Mouse (Mus musculus): ENCODE results near the gene Comtd1. TPM values are rescaled to one million over a fixed set of nuclear protein-coding genes. Genes with fewer than 3 reads are reported as not detected.

Gene Comtd1
- polyA plus RNA-seq, 1 experiment = 6.4 TPM

DNA sequence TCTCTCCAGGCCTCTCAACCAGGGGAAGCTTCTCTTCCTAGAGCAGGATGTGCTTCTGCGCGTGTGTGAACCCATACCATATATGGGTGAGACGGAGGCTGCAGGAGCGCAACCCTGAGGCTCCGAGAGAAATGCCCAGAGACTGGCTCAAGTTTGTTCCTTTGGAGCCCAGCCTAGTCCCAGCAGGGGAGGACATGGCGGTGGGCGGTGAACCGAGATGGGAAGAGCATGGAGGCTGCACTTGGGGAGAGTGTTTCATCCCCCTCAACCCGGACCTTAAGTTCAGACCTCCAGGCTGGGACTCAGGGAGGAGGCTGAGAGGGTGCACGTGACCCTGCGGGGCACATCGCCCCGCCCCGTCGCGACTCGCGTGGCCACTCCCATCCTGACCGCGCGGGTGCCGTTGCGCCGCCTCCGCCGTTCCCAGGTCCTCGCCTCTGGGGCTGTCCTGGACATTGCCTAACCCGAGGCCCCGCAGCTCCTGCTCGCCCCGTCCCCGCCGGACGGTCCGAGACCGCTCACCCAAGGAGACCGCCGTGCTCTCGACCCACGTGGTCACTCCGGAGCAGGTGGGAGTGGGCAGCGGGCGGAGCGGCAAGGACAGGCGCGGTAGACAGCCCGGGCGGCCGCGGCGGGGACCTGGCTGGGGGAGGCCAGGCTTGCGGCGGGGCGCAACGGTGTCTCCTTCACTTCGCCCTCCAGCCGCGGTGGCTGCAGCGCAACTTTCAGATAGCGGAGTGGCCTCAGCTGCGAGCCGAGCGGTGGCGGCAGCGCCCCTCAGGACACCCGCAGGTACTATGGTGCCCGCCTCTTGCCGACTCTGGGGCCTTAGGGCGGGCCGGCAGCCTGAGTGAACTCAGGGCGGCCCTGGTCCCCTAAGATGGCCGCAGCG lies 17.7 kb downstream of the Comtd1 start:
- TF ChIP-seq POLR2A (IDR thresholded peaks at IDR 0.05; ENCODE audit: control insufficient read depth, low read depth, low read length) = peak; percentile 68
- TF ChIP-seq CTCF (IDR thresholded peaks at IDR 0.05; ENCODE audit: control insufficient read depth, insufficient read depth, insufficient replicate concordance, low read depth, low read length) = no peak
- Histone ChIP-seq H3K36me3 (ENCODE audit: control insufficient read depth, insufficient read depth, low read length) (peaks cover 3% of the 10 kb centered on the region; the same call in 1 of the 2 replicates), H3K4me1 (ENCODE audit: control insufficient read depth, insufficient read depth, low read length) (peaks cover 2% of the 10 kb centered on the region), H3K27me3 (ENCODE audit: control insufficient read depth, insufficient read depth, low read length) (no peaks in the 10 kb centered on the region), H3K27ac (ENCODE audit: control insufficient read depth, insufficient read depth, low read depth, low read length) (peak overlapping the region; percentile 98), H3K4me3 (ENCODE audit: control insufficient read depth, low read depth, low read length) (peak overlapping the region; percentile 97)

DNA sequence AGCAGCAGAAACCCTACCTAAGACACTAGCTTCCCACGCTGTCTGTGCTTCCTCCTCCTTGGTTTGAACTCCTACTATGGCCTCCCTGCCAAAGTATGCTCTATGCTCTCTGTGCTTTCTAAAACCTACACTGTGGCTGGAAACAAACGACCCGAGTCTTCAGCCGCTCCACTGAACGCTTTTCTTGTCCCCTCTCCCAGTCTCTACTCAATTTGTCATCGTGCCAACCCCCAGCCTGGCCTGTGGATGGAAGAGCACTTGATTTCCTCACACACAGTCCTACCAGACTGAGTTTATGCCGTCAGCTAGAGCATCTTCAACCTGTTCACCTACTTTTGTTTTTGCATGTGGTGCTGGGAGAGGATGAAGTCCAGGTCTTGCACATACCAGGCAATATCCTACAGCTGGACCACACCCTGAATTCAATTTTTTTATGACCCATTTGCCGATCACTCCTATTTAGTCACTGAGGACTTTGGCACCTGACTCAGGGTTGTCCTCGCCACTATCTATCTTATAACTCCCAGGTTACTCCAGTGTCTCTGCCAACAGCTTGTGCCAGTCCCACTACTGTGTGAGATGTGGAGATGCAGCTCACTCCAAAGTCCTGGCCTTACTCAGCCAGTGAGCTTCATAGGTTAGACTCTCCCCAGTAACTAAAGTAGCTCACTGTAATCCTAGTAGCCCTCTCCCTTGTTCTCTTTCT lies 22.8 kb downstream of the Comtd1 start:
- TF ChIP-seq POLR2A (IDR thresholded peaks at IDR 0.05; ENCODE audit: control insufficient read depth, low read depth, low read length) = no peak
- TF ChIP-seq CTCF (IDR thresholded peaks at IDR 0.05; ENCODE audit: control insufficient read depth, insufficient read depth, insufficient replicate concordance, low read depth, low read length) = no peak
- Histone ChIP-seq H3K36me3 (ENCODE audit: control insufficient read depth, insufficient read depth, low read length) (no peaks in the 10 kb centered on the region), H3K4me1 (ENCODE audit: control insufficient read depth, insufficient read depth, low read length) (peaks cover 2% of the 10 kb centered on the region; the same call in 1 of the 2 replicates), H3K27me3 (ENCODE audit: control insufficient read depth, insufficient read depth, low read length) (no peaks in the 10 kb centered on the region), H3K4me3 (ENCODE audit: control insufficient read depth, low read depth, low read length) (no peak overlapping the region), H3K27ac (ENCODE audit: control insufficient read depth, insufficient read depth, low read depth, low read length) (no peak overlapping the region)

DNA sequence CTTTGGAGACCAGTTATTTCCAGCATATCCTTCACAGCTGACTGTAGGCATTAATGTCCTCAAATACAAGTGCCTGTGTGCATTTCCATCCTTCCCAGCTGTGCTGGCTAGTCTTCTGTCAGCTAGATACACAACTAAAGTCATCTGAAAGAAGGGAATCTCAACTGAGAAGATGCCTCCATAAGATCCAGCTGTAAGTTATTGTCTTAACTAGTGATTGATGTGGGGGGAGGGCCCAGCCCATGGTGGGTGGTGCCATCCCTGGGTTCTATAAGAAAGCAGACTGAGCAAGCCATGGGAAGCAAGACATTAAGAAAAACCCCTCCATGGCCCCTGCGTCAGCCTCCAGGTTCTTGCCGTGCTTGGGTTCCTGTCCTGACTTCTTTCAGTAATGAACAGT lies 23.8 kb downstream of the Comtd1 start, which contains the start of gene Vdac2:
TSS of gene Vdac2 (plus strand) at position 301 of the 400 bp plus-strand sequence.
- Histone ChIP-seq H3K36me3 (ENCODE audit: control insufficient read depth, insufficient read depth, low read length) (no peaks in the 10 kb centered on the region), H3K4me1 (ENCODE audit: control insufficient read depth, insufficient read depth, low read length) (no peaks in the 10 kb centered on the region), H3K27me3 (ENCODE audit: control insufficient read depth, insufficient read depth, low read length) (no peaks in the 10 kb centered on the region), H3K27ac (ENCODE audit: control insufficient read depth, insufficient read depth, low read depth, low read length) (no peak within 1 kb of the TSS), H3K4me3 (ENCODE audit: control insufficient read depth, low read depth, low read length) (no peak within 1 kb of the TSS)
- TF ChIP-seq CTCF (IDR thresholded peaks at IDR 0.05; ENCODE audit: control insufficient read depth, insufficient read depth, insufficient replicate concordance, low read depth, low read length) = no peak
- TF ChIP-seq POLR2A (IDR thresholded peaks at IDR 0.05; ENCODE audit: control insufficient read depth, low read depth, low read length) = no peak

DNA sequence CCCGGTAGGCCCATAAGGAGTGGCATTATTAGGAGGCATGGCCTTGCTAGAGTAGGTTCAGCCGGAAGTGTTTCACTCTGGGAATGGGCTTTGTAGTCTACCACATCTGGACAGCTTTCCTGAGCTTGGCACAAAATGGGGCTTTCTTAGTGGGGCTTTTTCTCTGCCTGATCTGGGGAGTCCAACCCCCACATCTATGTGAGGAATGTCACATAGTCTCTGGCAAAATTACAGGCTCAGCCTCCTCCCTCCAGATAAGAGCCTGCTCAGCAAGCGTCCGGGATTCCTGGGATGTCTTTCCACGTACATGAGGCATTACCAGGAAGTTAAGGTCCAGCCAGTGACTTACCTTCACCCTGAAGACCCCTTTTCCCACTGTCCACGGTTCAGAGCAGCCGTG lies 24.9 kb downstream of the Comtd1 start:
- H3K36me3 ChIP-seq (ENCODE audit: control insufficient read depth, insufficient read depth, low read length) = no peaks in the 10 kb centered on the region
- no peak for TF ChIP-seq POLR2A (IDR thresholded peaks at IDR 0.05; ENCODE audit: control insufficient read depth, low read depth, low read length)
- no peak for TF ChIP-seq CTCF (IDR thresholded peaks at IDR 0.05; ENCODE audit: control insufficient read depth, insufficient read depth, insufficient replicate concordance, low read depth, low read length)
- no peaks in the 10 kb centered on the region for H3K27me3 ChIP-seq (ENCODE audit: control insufficient read depth, insufficient read depth, low read length)
- H3K4me3 ChIP-seq (ENCODE audit: control insufficient read depth, low read depth, low read length) = no peak overlapping the region
- no peak overlapping the region for H3K27ac ChIP-seq (ENCODE audit: control insufficient read depth, insufficient read depth, low read depth, low read length)
- H3K4me1 ChIP-seq (ENCODE audit: control insufficient read depth, insufficient read depth, low read length) = no peaks in the 10 kb centered on the region

DNA sequence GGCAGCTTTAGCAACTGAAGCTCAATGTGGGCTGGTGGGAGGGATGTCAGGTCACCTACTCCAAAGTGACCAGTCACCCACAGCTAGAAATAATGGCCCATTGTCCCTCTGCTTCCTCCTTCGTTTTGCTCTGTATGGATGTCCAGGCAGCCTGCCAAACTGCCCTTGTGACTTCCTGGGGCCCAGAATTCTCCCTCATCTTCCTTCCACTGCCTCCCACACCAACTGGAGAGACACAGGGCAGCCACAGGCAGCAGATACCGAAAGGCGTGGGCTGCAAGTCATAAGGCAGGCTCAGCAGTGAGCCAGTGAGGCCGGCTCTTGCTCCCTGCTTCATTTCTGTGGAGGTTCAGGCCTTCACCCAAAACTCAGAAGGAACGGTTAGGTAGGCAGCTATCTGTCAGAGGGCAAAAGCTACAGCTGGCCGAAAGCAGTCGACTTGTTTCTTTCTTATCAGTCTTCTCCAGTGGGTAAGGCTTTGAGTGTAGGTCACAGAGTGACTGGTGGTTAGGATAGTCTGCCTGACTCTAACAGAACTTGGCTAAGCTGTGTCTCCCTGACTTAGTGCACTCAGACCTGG lies 25.9 kb downstream of the Comtd1 start:
- Histone ChIP-seq H3K27ac (ENCODE audit: control insufficient read depth, insufficient read depth, low read depth, low read length) (peak overlapping the region; percentile 5; the same call in 1 of the 2 replicates), H3K4me3 (ENCODE audit: control insufficient read depth, low read depth, low read length) (no peak overlapping the region), H3K4me1 (ENCODE audit: control insufficient read depth, insufficient read depth, low read length) (no peaks in the 10 kb centered on the region), H3K27me3 (ENCODE audit: control insufficient read depth, insufficient read depth, low read length) (no peaks in the 10 kb centered on the region), H3K36me3 (ENCODE audit: control insufficient read depth, insufficient read depth, low read length) (no peaks in the 10 kb centered on the region)
- TF ChIP-seq POLR2A (IDR thresholded peaks at IDR 0.05; ENCODE audit: control insufficient read depth, low read depth, low read length) (no peak), CTCF (IDR thresholded peaks at IDR 0.05; ENCODE audit: control insufficient read depth, insufficient read depth, insufficient replicate concordance, low read depth, low read length) (no peak)

DNA sequence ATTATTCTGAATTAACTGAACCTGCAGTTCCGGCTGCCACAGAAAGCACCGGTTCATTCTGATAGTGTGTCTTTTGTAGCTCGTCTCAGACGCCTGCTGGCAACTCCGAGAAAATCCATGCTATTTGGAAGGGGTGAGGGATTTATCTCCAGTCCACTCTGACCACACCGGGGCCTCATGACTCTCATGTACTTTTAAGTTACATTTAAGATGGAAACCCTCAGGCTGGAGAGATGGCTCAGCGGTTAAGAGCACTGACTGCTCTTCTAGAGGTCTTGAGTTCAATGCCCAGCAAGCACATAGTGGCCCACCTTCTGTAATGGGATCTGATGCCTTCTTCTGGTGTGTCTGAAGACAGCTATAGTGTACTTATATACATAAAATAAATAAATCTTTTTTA lies 26.5 kb downstream of the Comtd1 start:
- H3K4me1 ChIP-seq (ENCODE audit: control insufficient read depth, insufficient read depth, low read length) = no peaks in the 10 kb centered on the region
- TF ChIP-seq CTCF (IDR thresholded peaks at IDR 0.05; ENCODE audit: control insufficient read depth, insufficient read depth, insufficient replicate concordance, low read depth, low read length) (no peak), POLR2A (IDR thresholded peaks at IDR 0.05; ENCODE audit: control insufficient read depth, low read depth, low read length) (no peak)
- H3K36me3 ChIP-seq (ENCODE audit: control insufficient read depth, insufficient read depth, low read length) = no peaks in the 10 kb centered on the region
- no peaks in the 10 kb centered on the region for H3K27me3 ChIP-seq (ENCODE audit: control insufficient read depth, insufficient read depth, low read length)
- no peak overlapping the region for H3K4me3 ChIP-seq (ENCODE audit: control insufficient read depth, low read depth, low read length)
- no peak overlapping the region for H3K27ac ChIP-seq (ENCODE audit: control insufficient read depth, insufficient read depth, low read depth, low read length)
